Mouse (Mus musculus) right cerebral cortex, postnatal 14 days (tissue): Measurements from ENCODE around the gene Ccl24.

Experiments used
- DNase-seq: peaks from one replicate; pipeline ENCODE4 v3.0.0; 2022

Gene Ccl24

GRCm38 (mm10) chr5:135544865-135545797 lies 27.7 kb downstream of the Ccl24 start, which contains the start of gene Hip1:
TSS of gene Hip1 (minus strand) at chr5:135545120.
- peak; percentile 96 for DNase-seq

GRCm38 (mm10) chr5:135544032-135544558 lies 28.8 kb downstream of the Ccl24 start:
- no peak for DNase-seq

GRCm38 (mm10) chr5:135537794-135538214 lies 35.0 kb downstream of the Ccl24 start:
- DNase-seq = no peak

GRCm38 (mm10) chr5:135537326-135537725 lies 35.5 kb downstream of the Ccl24 start:
- no peak for DNase-seq

GRCm38 (mm10) chr5:135535867-135536266 lies 37.0 kb downstream of the Ccl24 start:
- no peak for DNase-seq

- no peak for DNase-seq
Measured at GRCm38 (mm10) chr5:135533431-135533830, 39.4 kb downstream of the Ccl24 start.

GRCm38 (mm10) chr5:135531306-135531845 lies 41.5 kb downstream of the Ccl24 start:
- no peak for DNase-seq

GRCm38 (mm10) chr5:135529964-135530363 lies 42.9 kb downstream of the Ccl24 start:
- DNase-seq = no peak

- DNase-seq = no peak
Measured at GRCm38 (mm10) chr5:135529310-135529709, 43.5 kb downstream of the Ccl24 start.

GRCm38 (mm10) chr5:135527986-135528385 lies 44.9 kb downstream of the Ccl24 start:
- DNase-seq = no peak

GRCm38 (mm10) chr5:135524660-135525560 lies 47.9 kb downstream of the Ccl24 start:
- no peak for DNase-seq

- DNase-seq = no peak
Measured at GRCm38 (mm10) chr5:135524087-135524486, 48.8 kb downstream of the Ccl24 start.

- no peak for DNase-seq
Measured at GRCm38 (mm10) chr5:135522111-135522722, 50.6 kb downstream of the Ccl24 start.
